Mouse (Mus musculus): ENCODE results near the gene Olfr482. TPM values are rescaled to one million over a fixed set of nuclear protein-coding genes. Genes with fewer than 3 reads are reported as not detected.

Olfr482 gene
- polyA plus RNA-seq (2015; fragmentation: Nextera tagmentation; extraction: Ambion mirVana): 0.08 and 0.10 TPM in 2 replicates

GRCm38 (mm10) chr7:108097486-108097885 is at the start of gene Olfr482:
Olfr482 (minus strand) TSS chr7:108097586.
- no peaks in the 10 kb centered on the region for H3K4me1 ChIP-seq (ENCODE audit: control insufficient read depth, insufficient read depth, low read length)
- no peaks in the 10 kb centered on the region for H3K36me3 ChIP-seq (ENCODE audit: control insufficient read depth, insufficient read depth, low read length)
- no peak within 1 kb of the TSS for H3K4me3 ChIP-seq (ENCODE audit: low read depth, low read length)
- WGBS: 84% methylated on average over 1 of the region's 1 CpGs
- H3K9me3 ChIP-seq (replicated peaks; ENCODE audit: control insufficient read depth, low read length, poor library complexity, severe bottlenecking): no peaks in the 10 kb centered on the region
- no peak for ATAC-seq
- no peak within 1 kb of the TSS for H3K9ac ChIP-seq (ENCODE audit: low read depth, low read length)
- H3K4me2 ChIP-seq (ENCODE audit: low read length): no peak within 1 kb of the TSS
- no peaks in the 10 kb centered on the region for H3K27me3 ChIP-seq (ENCODE audit: control insufficient read depth, insufficient read depth, low read depth, low read length)
- H3K27ac ChIP-seq (ENCODE audit: low read length): no peak within 1 kb of the TSS

GRCm38 (mm10) chr7:108127349-108127748 is 30.0 kb upstream of the Olfr482 start, which contains the start of gene Olfr484:
Olfr484 (minus strand) TSS chr7:108127449.
- no peaks in the 10 kb centered on the region for H3K4me1 ChIP-seq (ENCODE audit: control insufficient read depth, insufficient read depth, low read length)
- H3K27ac ChIP-seq (ENCODE audit: low read length): no peak within 1 kb of the TSS
- no peak within 1 kb of the TSS for H3K9ac ChIP-seq (ENCODE audit: low read depth, low read length)
- H3K4me2 ChIP-seq (ENCODE audit: low read length): no peak within 1 kb of the TSS
- no peaks in the 10 kb centered on the region for H3K9me3 ChIP-seq (replicated peaks; ENCODE audit: control insufficient read depth, low read length, poor library complexity, severe bottlenecking)
- H3K4me3 ChIP-seq (ENCODE audit: low read depth, low read length): no peak within 1 kb of the TSS
- no peaks in the 10 kb centered on the region for H3K36me3 ChIP-seq (ENCODE audit: control insufficient read depth, insufficient read depth, low read length)
- no peak for ATAC-seq
- no peaks in the 10 kb centered on the region for H3K27me3 ChIP-seq (ENCODE audit: control insufficient read depth, insufficient read depth, low read depth, low read length)

- Histone ChIP-seq H3K27me3 (ENCODE audit: control insufficient read depth, insufficient read depth, low read depth, low read length) (no peaks in the 10 kb centered on the region), H3K4me1 (ENCODE audit: control insufficient read depth, insufficient read depth, low read length) (no peaks in the 10 kb centered on the region), H3K36me3 (ENCODE audit: control insufficient read depth, insufficient read depth, low read length) (no peaks in the 10 kb centered on the region), H3K4me2 (ENCODE audit: low read length) (no peak overlapping the region), H3K27ac (ENCODE audit: low read length) (no peak overlapping the region), H3K9ac (ENCODE audit: low read depth, low read length) (no peak overlapping the region), H3K4me3 (ENCODE audit: low read depth, low read length) (no peak overlapping the region), H3K9me3 (replicated peaks; ENCODE audit: control insufficient read depth, low read length, poor library complexity, severe bottlenecking) (no peaks in the 10 kb centered on the region)
- WGBS: 72% methylated on average over 1 of the region's 1 CpGs
- no peak for ATAC-seq
These were observed 24.0 kb upstream of the Olfr482 start for GRCm38 (mm10) chr7:108121416-108121815.

GRCm38 (mm10) chr7:108120681-108121080 is 23.3 kb upstream of the Olfr482 start:
- no peak for ATAC-seq
- H3K4me1 ChIP-seq (ENCODE audit: control insufficient read depth, insufficient read depth, low read length): no peaks in the 10 kb centered on the region
- no peak overlapping the region for H3K4me3 ChIP-seq (ENCODE audit: low read depth, low read length)
- no peaks in the 10 kb centered on the region for H3K27me3 ChIP-seq (ENCODE audit: control insufficient read depth, insufficient read depth, low read depth, low read length)
- no peak overlapping the region for H3K27ac ChIP-seq (ENCODE audit: low read length)
- 24% methylated on average over 1 of the region's 1 CpGs for WGBS
- no peak overlapping the region for H3K9ac ChIP-seq (ENCODE audit: low read depth, low read length)
- no peaks in the 10 kb centered on the region for H3K36me3 ChIP-seq (ENCODE audit: control insufficient read depth, insufficient read depth, low read length)
- H3K4me2 ChIP-seq (ENCODE audit: low read length): no peak overlapping the region
- H3K9me3 ChIP-seq (replicated peaks; ENCODE audit: control insufficient read depth, low read length, poor library complexity, severe bottlenecking): no peaks in the 10 kb centered on the region

- H3K9ac ChIP-seq (ENCODE audit: low read depth, low read length): no peak within 1 kb of the TSS
- no peak within 1 kb of the TSS for H3K4me3 ChIP-seq (ENCODE audit: low read depth, low read length)
- H3K27ac ChIP-seq (ENCODE audit: low read length): no peak within 1 kb of the TSS
- ATAC-seq: no peak
- H3K4me2 ChIP-seq (ENCODE audit: low read length): no peak within 1 kb of the TSS
- no peaks in the 10 kb centered on the region for H3K9me3 ChIP-seq (replicated peaks; ENCODE audit: control insufficient read depth, low read length, poor library complexity, severe bottlenecking)
- no peaks in the 10 kb centered on the region for H3K27me3 ChIP-seq (ENCODE audit: control insufficient read depth, insufficient read depth, low read depth, low read length)
- WGBS: 95% methylated on average over 1 of the region's 1 CpGs
- no peaks in the 10 kb centered on the region for H3K4me1 ChIP-seq (ENCODE audit: control insufficient read depth, insufficient read depth, low read length)
- no peaks in the 10 kb centered on the region for H3K36me3 ChIP-seq (ENCODE audit: control insufficient read depth, insufficient read depth, low read length)
These were observed 3.2 kb upstream of the Olfr482 start, which contains the start of gene Olfr483 for GRCm38 (mm10) chr7:108100549-108100948. Olfr483 (plus strand) TSS chr7:108100849.

GRCm38 (mm10) chr7:108079555-108079954 is 17.8 kb downstream of the Olfr482 start, which contains the start of gene Olfr481:
Olfr481 (plus strand) TSS chr7:108079855.
- Histone ChIP-seq H3K4me1 (ENCODE audit: control insufficient read depth, insufficient read depth, low read length) (no peaks in the 10 kb centered on the region), H3K4me2 (ENCODE audit: low read length) (no peak within 1 kb of the TSS), H3K9me3 (replicated peaks; ENCODE audit: control insufficient read depth, low read length, poor library complexity, severe bottlenecking) (no peaks in the 10 kb centered on the region), H3K9ac (ENCODE audit: low read depth, low read length) (no peak within 1 kb of the TSS), H3K36me3 (ENCODE audit: control insufficient read depth, insufficient read depth, low read length) (no peaks in the 10 kb centered on the region), H3K27ac (ENCODE audit: low read length) (no peak within 1 kb of the TSS), H3K27me3 (ENCODE audit: control insufficient read depth, insufficient read depth, low read depth, low read length) (no peaks in the 10 kb centered on the region), H3K4me3 (ENCODE audit: low read depth, low read length) (no peak within 1 kb of the TSS)
- ATAC-seq: no peak

GRCm38 (mm10) chr7:108067246-108067645 is 30.1 kb downstream of the Olfr482 start, which contains the start of gene Olfr480:
Olfr480 (minus strand) TSS chr7:108067346.
- H3K9ac ChIP-seq (ENCODE audit: low read depth, low read length): no peak within 1 kb of the TSS
- WGBS: 93% methylated on average over 1 of the region's 1 CpGs
- H3K9me3 ChIP-seq (replicated peaks; ENCODE audit: control insufficient read depth, low read length, poor library complexity, severe bottlenecking): no peaks in the 10 kb centered on the region
- H3K27me3 ChIP-seq (ENCODE audit: control insufficient read depth, insufficient read depth, low read depth, low read length): no peaks in the 10 kb centered on the region
- H3K4me2 ChIP-seq (ENCODE audit: low read length): no peak within 1 kb of the TSS
- H3K27ac ChIP-seq (ENCODE audit: low read length): no peak within 1 kb of the TSS
- no peaks in the 10 kb centered on the region for H3K36me3 ChIP-seq (ENCODE audit: control insufficient read depth, insufficient read depth, low read length)
- no peaks in the 10 kb centered on the region for H3K4me1 ChIP-seq (ENCODE audit: control insufficient read depth, insufficient read depth, low read length)
- no peak for ATAC-seq
- H3K4me3 ChIP-seq (ENCODE audit: low read depth, low read length): no peak within 1 kb of the TSS

GRCm38 (mm10) chr7:108050393-108050792 is 47.0 kb downstream of the Olfr482 start, which contains the start of gene Olfr479:
Olfr479 (plus strand) TSS chr7:108050693.
- no peaks in the 10 kb centered on the region for H3K36me3 ChIP-seq (ENCODE audit: control insufficient read depth, insufficient read depth, low read length)

More at GRCm38 (mm10) chr7:108050393-108050792, 47.0 kb downstream of the Olfr482 start, which contains the start of gene Olfr479:
- WGBS: 91% methylated on average over 2 of the region's 2 CpGs
- no peak within 1 kb of the TSS for H3K27ac ChIP-seq (ENCODE audit: low read length)
- no peaks in the 10 kb centered on the region for H3K4me1 ChIP-seq (ENCODE audit: control insufficient read depth, insufficient read depth, low read length)
- H3K4me3 ChIP-seq (ENCODE audit: low read depth, low read length): no peak within 1 kb of the TSS
- no peaks in the 10 kb centered on the region for H3K9me3 ChIP-seq (replicated peaks; ENCODE audit: control insufficient read depth, low read length, poor library complexity, severe bottlenecking)
- no peak within 1 kb of the TSS for H3K9ac ChIP-seq (ENCODE audit: low read depth, low read length)
- H3K27me3 ChIP-seq (ENCODE audit: control insufficient read depth, insufficient read depth, low read depth, low read length): no peaks in the 10 kb centered on the region
- no peak for ATAC-seq
- H3K4me2 ChIP-seq (ENCODE audit: low read length): no peak within 1 kb of the TSS
